Mouse (Mus musculus): ENCODE results near the gene Olfr1388. TPM values are rescaled to one million over a fixed set of nuclear protein-coding genes. Genes with fewer than 3 reads are reported as not detected.

Gene Olfr1388
- 0.14 TPM in 2 replicates for polyA plus RNA-seq (2012; rRNA removed)

GRCm38 (mm10) chr11:49436411-49436810 is at the start of gene Olfr1388:
Olfr1388 (plus strand) TSS chr11:49436624.

GRCm38 (mm10) chr11:49422767-49423166 is 13.7 kb upstream of the Olfr1388 start, which contains the start of gene Olfr1389:
Olfr1389 (plus strand) TSS chr11:49423067.

GRCm38 (mm10) chr11:49455043-49455442 is 18.6 kb downstream of the Olfr1388 start, which contains the start of gene Olfr1387:
Olfr1387 (plus strand) TSS chr11:49455343.

GRCm38 (mm10) chr11:49464746-49465145 is 28.3 kb downstream of the Olfr1388 start, which contains the start of gene Olfr1386:
Olfr1386 (plus strand) TSS chr11:49465046.

GRCm38 (mm10) chr11:49488770-49489169 is 52.3 kb downstream of the Olfr1388 start, which contains the start of gene Olfr1385:
Olfr1385 (plus strand) TSS chr11:49489070.

Other genes starting within 250 kb of the Olfr1388 start
- gene Btnl9, start 249.5 kb upstream of the Olfr1388 start, polyA plus RNA-seq (2012; rRNA removed): 0.63 and 0.68 TPM in 2 replicates
- gene Zfp62, start 233.3 kb upstream of the Olfr1388 start, polyA plus RNA-seq (2012; rRNA removed): 5.8 and 6.9 TPM in 2 replicates
- 22.4 and 25.0 TPM in 2 replicates for gene Mgat1, start 192.4 kb upstream of the Olfr1388 start, polyA plus RNA-seq (2012; rRNA removed)
- gene Olfr1393, start 158.3 kb upstream of the Olfr1388 start, polyA plus RNA-seq (2012; rRNA removed): 0.05 TPM in 2 replicates
- gene Olfr1392, start 151.3 kb upstream of the Olfr1388 start, polyA plus RNA-seq (2012; rRNA removed): 0.01 TPM in 2 replicates
- gene Olfr10, start 131.9 kb upstream of the Olfr1388 start, polyA plus RNA-seq (2012; rRNA removed): not detected in 2 replicates
- not detected in 2 replicates for gene Olfr1391, start 113.9 kb upstream of the Olfr1388 start, polyA plus RNA-seq (2012; rRNA removed)
- gene Olfr1390, start 101.4 kb upstream of the Olfr1388 start, polyA plus RNA-seq (2012; rRNA removed): not detected in 2 replicates
- not detected in 2 replicates for gene Olfr1389, start 13.6 kb upstream of the Olfr1388 start, polyA plus RNA-seq (2012; rRNA removed)
- gene Olfr1387, start 18.7 kb downstream of the Olfr1388 start, polyA plus RNA-seq (2012; rRNA removed): not detected in 2 replicates
- gene Olfr1386, start 28.4 kb downstream of the Olfr1388 start, polyA plus RNA-seq (2012; rRNA removed): not detected in 2 replicates
- gene Olfr1385, start 52.4 kb downstream of the Olfr1388 start, polyA plus RNA-seq (2012; rRNA removed): not detected in 2 replicates
- gene Olfr1384, start 70.1 kb downstream of the Olfr1388 start, polyA plus RNA-seq (2012; rRNA removed): not detected in 2 replicates
- gene Olfr1383, start 83.0 kb downstream of the Olfr1388 start, polyA plus RNA-seq (2012; rRNA removed): not detected in 2 replicates
- gene Olfr1382, start 91.6 kb downstream of the Olfr1388 start, polyA plus RNA-seq (2012; rRNA removed): not detected in 2 replicates
- gene Olfr1381, start 106.8 kb downstream of the Olfr1388 start, polyA plus RNA-seq (2012; rRNA removed): not detected in 2 replicates
- not detected in 2 replicates for gene Olfr1380, start 120.3 kb downstream of the Olfr1388 start, polyA plus RNA-seq (2012; rRNA removed)
- gene Flt4, start 172.6 kb downstream of the Olfr1388 start, polyA plus RNA-seq (2012; rRNA removed): 1.8 and 2.0 TPM in 2 replicates
- 0.18 TPM in 1 of 2 replicates, not detected in the other for gene Scgb3a1, start 227.0 kb downstream of the Olfr1388 start, polyA plus RNA-seq (2012; rRNA removed)

All from liver, embryonic 14 days (tissue).